Mouse (Mus musculus) hindbrain, embryonic 10.5 days (tissue): ENCODE data around the gene Plppr2. TPM values are rescaled to one million over a fixed set of nuclear protein-coding genes. Genes with fewer than 3 reads are reported as not detected.

Experiments
- DNase-seq: peaks from one replicate; pipeline ENCODE4 v3.0.0-alpha.2; 2017; ENCODE audit warnings: low spot score
- H3K27ac ChIP-seq: fragments of 300-500 bp; sonication (generic); 2 replicates; pipeline ENCODE4 v1.5.1; 2016; ENCODE audit warnings: mild to moderate bottlenecking, moderate library complexity
- H3K27me3 ChIP-seq: fragments of 300-500 bp; sonication (generic); 2 replicates; pipeline ENCODE4 v1.6.1; 2016; ENCODE audit warnings: mild to moderate bottlenecking; ENCODE audit not compliant: poor library complexity, insufficient read depth, severe bottlenecking
- H3K36me3 ChIP-seq: fragments of 300-500 bp; sonication (generic); 2 replicates; pipeline ENCODE4 v1.6.1; 2016; ENCODE audit warnings: mild to moderate bottlenecking, moderate library complexity
- H3K4me1 ChIP-seq: fragments of 300-500 bp; sonication (generic); replicated peaks from 2 replicates; pipeline ENCODE4 v1.6.1; 2016; ENCODE audit warnings: mild to moderate bottlenecking
- H3K4me3 ChIP-seq: fragments of 300-500 bp; sonication (generic); 2 replicates; pipeline ENCODE4 v1.5.1; 2016; ENCODE audit warnings: mild to moderate bottlenecking, moderate library complexity
- H3K9me3 ChIP-seq: fragments of 300-500 bp; sonication (generic); 2 replicates; pipeline ENCODE4 v1.6.1; 2016; ENCODE audit warnings: mild to moderate bottlenecking, moderate library complexity
- WGBS: fragments of 180-500 bp; shearing (Covaris S2); methylation state at CpG from one replicate; pipeline ENCODE4 v1.1.7; 2016; 5-methylcytosine and 5-hydroxymethylcytosine counted together
- polyA plus RNA-seq: library from polyadenylated mRNA; unstranded; fragments of >200 nt; fragmentation: Nextera tagmentation; extraction: Ambion mirVana; gene quantifications from 2 replicates; pipeline ENCODE4 v1.2.1, GENCODE M21; 2016

Gene Plppr2
- polyA plus RNA-seq, 1 experiment from 2014 or later, result 30.6 TPM

GRCm38 (mm10) chr9:21955570-21956281 lies 18.9 kb downstream of the Plppr2 start, which contains the start of gene Swsap1:
Swsap1 (plus strand) TSS chr9:21955755.
- peak within 1 kb of the TSS; percentile 76 for H3K4me3 ChIP-seq
- under 1% methylated on average over 54 of the region's 54 CpGs for WGBS
- peaks cover 9% of the 10 kb centered on the region; the same call in 1 of the 2 replicates for H3K36me3 ChIP-seq
- H3K4me1 ChIP-seq, result peaks cover 26% of the 10 kb centered on the region
- H3K27me3 ChIP-seq, result peaks cover 24% of the 10 kb centered on the region
- peak within 1 kb of the TSS; percentile 97 for H3K27ac ChIP-seq
- H3K9me3 ChIP-seq, result no peaks in the 10 kb centered on the region; the same call in 1 of the 2 replicates
- DNase-seq, result peak; percentile 99

GRCm38 (mm10) chr9:21958372-21958771 lies 21.5 kb downstream of the Plppr2 start:
- Histone ChIP-seq H3K27me3 (peaks cover 51% of the 10 kb centered on the region), H3K36me3 (peaks cover 9% of the 10 kb centered on the region; the same call in 1 of the 2 replicates), H3K27ac (no peak overlapping the region), H3K9me3 (no peaks in the 10 kb centered on the region), H3K4me3 (no peak overlapping the region), H3K4me1 (peaks cover 49% of the 10 kb centered on the region)
- no peak for DNase-seq
- WGBS, result 86% methylated on average over 5 of the region's 5 CpGs

GRCm38 (mm10) chr9:21959244-21959643 lies 22.4 kb downstream of the Plppr2 start:
- peaks cover 9% of the 10 kb centered on the region; the same call in 1 of the 2 replicates for H3K36me3 ChIP-seq
- H3K27me3 ChIP-seq, result peaks cover 58% of the 10 kb centered on the region
- H3K27ac ChIP-seq, result no peak overlapping the region
- H3K4me3 ChIP-seq, result peak overlapping the region; percentile 12; the same call in 1 of the 2 replicates
- no peak for DNase-seq
- 90% methylated on average over 7 of the region's 7 CpGs for WGBS
- no peaks in the 10 kb centered on the region for H3K9me3 ChIP-seq
- peaks cover 48% of the 10 kb centered on the region for H3K4me1 ChIP-seq

- H3K27me3 ChIP-seq, result peaks cover 59% of the 10 kb centered on the region
- peaks cover 9% of the 10 kb centered on the region; the same call in 1 of the 2 replicates for H3K36me3 ChIP-seq
- H3K4me3 ChIP-seq, result peak overlapping the region; percentile 53
- no peaks in the 10 kb centered on the region for H3K9me3 ChIP-seq
- H3K27ac ChIP-seq, result no peak overlapping the region
- H3K4me1 ChIP-seq, result peaks cover 42% of the 10 kb centered on the region
- WGBS, result 53% methylated on average over 9 of the region's 9 CpGs
- DNase-seq, result no peak
These were observed 23.3 kb downstream of the Plppr2 start for GRCm38 (mm10) chr9:21960135-21960534.

GRCm38 (mm10) chr9:21960558-21961208 lies 23.9 kb downstream of the Plppr2 start:
- H3K4me3 ChIP-seq, result peak overlapping the region; percentile 53
- peaks cover 9% of the 10 kb centered on the region; the same call in 1 of the 2 replicates for H3K36me3 ChIP-seq
- H3K4me1 ChIP-seq, result peaks cover 42% of the 10 kb centered on the region
- peaks cover 59% of the 10 kb centered on the region for H3K27me3 ChIP-seq
- DNase-seq, result peak; percentile 27
- H3K27ac ChIP-seq, result no peak overlapping the region
- no peaks in the 10 kb centered on the region for H3K9me3 ChIP-seq
- 10% methylated on average over 26 of the region's 26 CpGs for WGBS

DNA sequence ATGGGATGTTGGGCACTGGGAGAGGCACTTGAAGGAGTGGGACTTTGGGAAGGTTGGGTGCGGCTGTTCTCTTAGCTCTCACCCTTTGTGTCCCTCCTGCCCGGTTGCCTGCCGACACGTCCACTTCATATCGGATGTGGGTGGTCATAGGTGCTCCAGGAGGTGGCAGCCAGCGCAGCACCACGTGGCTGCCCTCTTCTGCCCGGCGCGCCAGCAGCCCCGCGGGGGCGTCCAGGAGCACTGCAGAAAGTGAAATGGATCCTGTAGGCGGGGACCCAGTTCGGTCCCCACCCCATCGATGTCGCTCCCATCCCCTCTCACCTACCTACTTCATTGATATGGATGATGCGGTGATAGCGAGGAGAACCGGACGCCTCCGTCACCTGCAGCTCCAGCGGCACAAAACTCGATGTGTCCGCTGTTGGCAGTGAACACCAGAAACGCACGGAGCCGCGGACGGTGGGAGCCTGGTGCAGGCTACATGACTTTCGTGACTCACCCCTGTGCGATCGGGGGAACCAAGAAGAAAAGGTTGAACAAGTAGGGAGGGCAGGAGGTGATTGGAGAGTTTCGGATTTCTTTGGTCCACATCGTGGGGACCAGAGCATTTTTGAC lies 24.6 kb downstream of the Plppr2 start:
- peak overlapping the region; percentile 53 for H3K4me3 ChIP-seq
- H3K27me3 ChIP-seq, result peaks cover 59% of the 10 kb centered on the region
- H3K4me1 ChIP-seq, result peaks cover 38% of the 10 kb centered on the region
- no peaks in the 10 kb centered on the region for H3K9me3 ChIP-seq
- 2% methylated on average over 35 of the region's 35 CpGs for WGBS
- H3K27ac ChIP-seq, result no peak overlapping the region
- peaks cover 9% of the 10 kb centered on the region; the same call in 1 of the 2 replicates for H3K36me3 ChIP-seq
- DNase-seq, result peak; percentile 17

- peak overlapping the region; percentile 53; the same call in 1 of the 2 replicates for H3K27ac ChIP-seq
- H3K36me3 ChIP-seq, result peaks cover 9% of the 10 kb centered on the region; the same call in 1 of the 2 replicates
- peak overlapping the region; percentile 53 for H3K4me3 ChIP-seq
- no peaks in the 10 kb centered on the region for H3K9me3 ChIP-seq
- H3K4me1 ChIP-seq, result peaks cover 35% of the 10 kb centered on the region
- peaks cover 59% of the 10 kb centered on the region for H3K27me3 ChIP-seq
- WGBS, result under 1% methylated on average over 15 of the region's 15 CpGs
- no peak for DNase-seq
These were observed 25.2 kb downstream of the Plppr2 start for GRCm38 (mm10) chr9:21962010-21962409.

- Histone ChIP-seq H3K4me3 (peak overlapping the region; percentile 53), H3K36me3 (peaks cover 6% of the 10 kb centered on the region; the same call in 1 of the 2 replicates), H3K4me1 (peaks cover 35% of the 10 kb centered on the region), H3K27me3 (peaks cover 59% of the 10 kb centered on the region), H3K27ac (peak overlapping the region; percentile 53), H3K9me3 (no peaks in the 10 kb centered on the region)
- WGBS, result 2% methylated on average over 34 of the region's 34 CpGs
- peak; percentile 74 for DNase-seq
These were observed 25.7 kb downstream of the Plppr2 start for GRCm38 (mm10) chr9:21962416-21963059.

DNA sequence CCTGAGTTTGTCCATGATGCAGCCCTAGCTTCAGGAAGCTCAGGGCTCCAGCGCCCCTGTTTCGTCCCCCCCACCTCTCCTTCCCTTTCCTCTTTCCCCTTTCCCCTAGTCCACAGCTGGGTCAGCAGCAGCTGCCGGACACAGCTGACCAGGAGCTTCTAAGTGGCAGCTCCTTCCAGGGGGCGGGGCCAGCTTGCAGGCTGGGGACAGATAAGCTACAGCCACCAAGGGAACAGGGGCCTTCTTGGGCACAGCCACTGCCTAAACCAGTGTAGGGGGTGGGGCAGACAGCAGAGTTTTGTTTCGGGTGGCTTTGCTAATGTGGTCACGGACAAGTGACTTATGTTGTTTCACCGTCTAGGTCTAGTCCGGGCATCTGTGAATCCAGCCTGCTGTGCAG lies 26.6 kb downstream of the Plppr2 start, which contains the start of gene Epor:
Gene Epor (minus strand): TSS at position 90 of the 400 bp plus-strand sequence.
- Histone ChIP-seq H3K4me1 (peaks cover 35% of the 10 kb centered on the region), H3K9me3 (no peaks in the 10 kb centered on the region), H3K27ac (peak within 1 kb of the TSS; percentile 72), H3K27me3 (peaks cover 58% of the 10 kb centered on the region), H3K36me3 (0 out of 2 replicates have a peak, but pooled peaks cover 2% of the 10 kb centered on the region), H3K4me3 (peak within 1 kb of the TSS; percentile 53)
- 19% methylated on average over 8 of the region's 8 CpGs for WGBS
- DNase-seq, result peak; percentile 47

- Histone ChIP-seq H3K27ac (no peak overlapping the region), H3K4me3 (no peak overlapping the region), H3K4me1 (no peaks in the 10 kb centered on the region), H3K36me3 (0 out of 2 replicates have a peak, but pooled peaks cover 3% of the 10 kb centered on the region), H3K27me3 (peaks cover 4% of the 10 kb centered on the region), H3K9me3 (no peaks in the 10 kb centered on the region)
- no peak for DNase-seq
- 68% methylated on average over 6 of the region's 6 CpGs for WGBS
These were observed 32.0 kb downstream of the Plppr2 start for GRCm38 (mm10) chr9:21968883-21969282.

- H3K36me3 ChIP-seq, result 0 out of 2 replicates have a peak, but pooled peaks cover 4% of the 10 kb centered on the region
- DNase-seq, result no peak
These were observed 32.5 kb downstream of the Plppr2 start for GRCm38 (mm10) chr9:21969304-21969703.

GRCm38 (mm10) chr9:21976626-21977175 lies 39.9 kb downstream of the Plppr2 start:
- no peak for DNase-seq
- Histone ChIP-seq H3K4me3 (no peak overlapping the region), H3K36me3 (0 out of 2 replicates have a peak, but pooled peaks cover 7% of the 10 kb centered on the region), H3K4me1 (no peaks in the 10 kb centered on the region), H3K27me3 (peaks cover 6% of the 10 kb centered on the region; the same call in 1 of the 2 replicates), H3K9me3 (no peaks in the 10 kb centered on the region), H3K27ac (no peak overlapping the region)
- WGBS, result 89% methylated on average over 10 of the region's 10 CpGs

More at GRCm38 (mm10) chr9:21969304-21969703, 32.5 kb downstream of the Plppr2 start:
- Histone ChIP-seq H3K27ac (no peak overlapping the region), H3K9me3 (no peaks in the 10 kb centered on the region), H3K27me3 (peaks cover under 1% of the 10 kb centered on the region; the same call in 1 of the 2 replicates), H3K4me3 (no peak overlapping the region), H3K4me1 (no peaks in the 10 kb centered on the region)
- 93% methylated on average over 4 of the region's 4 CpGs for WGBS
